27 mouse cellular contexts compared by ENCODE assay signal in the genomic region with DNA sequence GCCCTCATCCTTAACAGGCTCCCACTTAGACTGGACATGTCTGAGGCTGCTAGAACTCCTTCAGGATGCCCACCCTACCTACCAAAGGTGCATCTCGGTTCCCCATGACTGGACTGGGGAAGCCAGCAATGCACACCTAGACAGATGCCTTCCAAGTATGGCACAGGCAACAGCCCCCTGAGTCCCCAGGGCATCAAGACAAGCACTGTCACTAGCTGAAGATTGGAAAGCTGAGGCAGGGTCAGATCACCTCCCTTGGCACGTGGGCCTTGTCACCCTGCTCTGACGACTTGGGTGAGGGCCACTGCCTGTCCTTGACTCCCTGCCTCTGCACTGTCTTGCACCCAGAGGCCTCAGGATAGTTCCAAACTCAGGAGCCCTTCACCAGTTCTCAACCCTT. TPM values are rescaled to one million over a fixed set of nuclear protein-coding genes. Genes with fewer than 3 reads are reported as not detected.
"Had no signal": no experiment of that assay in that cellular context is flagged by ENCODE, and none has a peak within 500 bp of the region (broad histone marks: within the 10 kb centered on the region; RNA-seq: fewer than 3 reads in every experiment).

No protein-coding gene starts in this region.

- H3K4me1 ChIP-seq: heart, embryonic 13.5 days; hindbrain, embryonic 13.5 days; hindbrain, embryonic 15.5 days; limb, embryonic 13.5 days; limb, embryonic 15.5 days; liver, embryonic 12.5 days had no signal

- H3K36me3 ChIP-seq: heart, embryonic 15.5 days; hindbrain, embryonic 15.5 days had no signal

- H3K4me3 ChIP-seq: heart, embryonic 10.5 days; heart, embryonic 13.5 days; heart, embryonic 15.5 days; hindbrain, embryonic 13.5 days; hindbrain, embryonic 15.5 days; kidney, embryonic 15.5 days; limb, embryonic 13.5 days; limb, embryonic 15.5 days; liver, embryonic 12.5 days had no signal

- DNase-seq: forebrain, postnatal 0 days; gastrocnemius, postnatal 14 days; gastrocnemius, postnatal 36 days; heart, adult 18-20 months; heart, postnatal 14 days; heart, postnatal 36 days; kidney, adult 11 months; kidney, adult 2 months; kidney, adult 9 months; kidney, postnatal 14 days; kidney, postnatal 36 days; layer of hippocampus, adult 9-11 months; layer of hippocampus, postnatal 36 days; left cerebral cortex, postnatal 4 days had no signal

- H3K4me2 ChIP-seq: heart, embryonic 13.5 days; heart, embryonic 15.5 days; hindbrain, embryonic 13.5 days; hindbrain, embryonic 15.5 days; kidney, embryonic 15.5 days; limb, embryonic 13.5 days; limb, embryonic 15.5 days; liver, embryonic 12.5 days had no signal

- H3K27ac ChIP-seq: heart, embryonic 10.5 days; heart, embryonic 13.5 days; heart, embryonic 15.5 days; hindbrain, embryonic 13.5 days; hindbrain, embryonic 15.5 days; hindbrain, postnatal 0 days; limb, embryonic 13.5 days; limb, embryonic 15.5 days; liver, embryonic 12.5 days; liver, embryonic 14.5 days had no signal

- H3K27me3 ChIP-seq: heart, embryonic 13.5 days; heart, embryonic 15.5 days; hindbrain, embryonic 13.5 days; hindbrain, embryonic 15.5 days; kidney, embryonic 15.5 days; limb, embryonic 13.5 days; limb, embryonic 15.5 days; liver, embryonic 12.5 days had no signal

- H3K9me3 ChIP-seq: heart, embryonic 10.5 days; heart, embryonic 13.5 days; heart, embryonic 15.5 days; hindbrain, embryonic 13.5 days; hindbrain, embryonic 15.5 days; kidney, embryonic 15.5 days; limb, embryonic 13.5 days; limb, embryonic 15.5 days; liver, embryonic 12.5 days had no signal

- H3K9ac ChIP-seq: forebrain, postnatal 0 days; heart, embryonic 13.5 days; heart, embryonic 15.5 days; hindbrain, embryonic 13.5 days; hindbrain, embryonic 15.5 days; kidney, embryonic 15.5 days; limb, embryonic 13.5 days; limb, embryonic 15.5 days; liver, embryonic 12.5 days; liver, embryonic 14.5 days had no signal

- ATAC-seq: forebrain, postnatal 0 days; hindbrain, postnatal 0 days; liver, embryonic 12.5 days had no signal

RNA-seq across cellular contexts. Expression of a gene that starts 33.8 kb away (rescaled TPM):
- polyA plus RNA-seq: kidney, postnatal 0 days; liver, adult 2 months; liver, embryonic 12.5 days; liver, embryonic 14.5 days had no signal

RNA-seq across cellular contexts. Expression of a gene that starts 59.2 kb away (rescaled TPM):
- polyA plus RNA-seq: liver, adult 2 months had no signal
